Mouse (Mus musculus) brain, embryonic 18.5 days (tissue): ENCODE results near the gene Apc2.

Experiments used
- DNase-seq: peaks from one replicate; pipeline ENCODE4 v3.0.0-alpha.2; 2012; ENCODE audit warnings: low read depth, low spot score

The Apc2 gene

GRCm38 (mm10) chr10:80321014-80321669 lies 25.4 kb downstream of the Apc2 start:
- DNase-seq: no peak

- DNase-seq: no peak
Measured at GRCm38 (mm10) chr10:80321670-80322581, 26.1 kb downstream of the Apc2 start.

DNA sequence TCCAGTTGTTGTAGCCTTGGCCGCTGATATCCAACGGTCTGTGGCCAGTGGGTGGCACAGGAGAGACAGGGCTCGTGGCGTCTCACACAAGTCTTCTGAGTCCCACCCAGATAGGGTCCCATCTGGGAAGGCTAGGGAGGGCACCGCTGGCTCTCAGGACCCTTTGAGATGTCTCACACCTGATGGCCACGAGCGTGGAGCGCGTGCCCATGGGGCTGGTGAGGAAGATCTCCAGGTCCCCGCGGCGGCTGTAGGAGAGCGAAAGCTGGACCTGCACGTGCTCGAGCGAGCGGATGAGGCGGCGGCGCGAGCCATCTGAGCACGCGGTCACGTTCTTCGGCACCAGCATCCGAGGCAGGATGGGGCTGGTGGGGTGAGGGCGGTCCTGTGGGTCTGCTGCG lies 27.0 kb downstream of the Apc2 start:
- no peak for DNase-seq

DNA sequence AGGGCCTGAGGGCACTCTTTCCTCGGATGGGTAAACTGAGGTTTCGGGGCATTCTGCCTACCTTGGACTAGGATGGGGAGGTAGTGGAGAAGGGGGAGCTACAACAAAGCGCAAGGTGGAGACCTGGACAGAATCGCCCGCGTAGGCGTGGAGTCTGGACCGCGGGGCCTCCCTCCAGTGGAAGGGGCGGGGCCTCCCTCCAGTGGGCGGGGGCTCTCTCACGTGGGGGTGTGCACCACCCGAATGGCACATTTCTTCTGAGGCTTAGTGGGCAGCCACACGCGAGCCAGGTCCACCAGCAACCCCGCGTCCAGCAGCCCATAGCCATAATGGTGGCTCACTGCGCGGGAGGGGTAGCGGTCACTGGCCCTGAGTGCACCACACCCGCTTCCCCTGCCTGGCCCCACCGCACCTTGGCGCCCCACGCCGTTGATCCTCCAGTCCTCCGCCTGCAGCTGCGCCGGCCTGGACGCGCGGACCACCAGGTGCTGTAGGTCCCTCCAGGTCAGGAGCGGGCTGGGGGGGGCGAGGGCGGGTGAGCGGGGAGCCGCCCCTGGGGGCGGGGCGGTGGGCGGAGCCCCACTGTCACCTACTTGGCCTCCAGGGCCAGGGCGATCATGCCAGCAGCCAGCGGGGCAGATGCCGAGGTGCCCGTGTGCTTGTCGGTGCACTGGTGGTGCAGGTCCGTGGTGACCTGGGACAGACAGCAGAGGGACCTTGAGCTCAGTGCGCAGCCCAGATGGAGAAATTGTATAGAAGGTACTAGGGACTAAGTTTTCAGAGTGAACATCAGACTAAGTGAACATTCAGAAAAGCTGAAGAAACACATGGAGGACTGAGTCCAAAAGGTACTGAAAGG lies 27.7 kb downstream of the Apc2 start:
- DNase-seq: no peak

DNA sequence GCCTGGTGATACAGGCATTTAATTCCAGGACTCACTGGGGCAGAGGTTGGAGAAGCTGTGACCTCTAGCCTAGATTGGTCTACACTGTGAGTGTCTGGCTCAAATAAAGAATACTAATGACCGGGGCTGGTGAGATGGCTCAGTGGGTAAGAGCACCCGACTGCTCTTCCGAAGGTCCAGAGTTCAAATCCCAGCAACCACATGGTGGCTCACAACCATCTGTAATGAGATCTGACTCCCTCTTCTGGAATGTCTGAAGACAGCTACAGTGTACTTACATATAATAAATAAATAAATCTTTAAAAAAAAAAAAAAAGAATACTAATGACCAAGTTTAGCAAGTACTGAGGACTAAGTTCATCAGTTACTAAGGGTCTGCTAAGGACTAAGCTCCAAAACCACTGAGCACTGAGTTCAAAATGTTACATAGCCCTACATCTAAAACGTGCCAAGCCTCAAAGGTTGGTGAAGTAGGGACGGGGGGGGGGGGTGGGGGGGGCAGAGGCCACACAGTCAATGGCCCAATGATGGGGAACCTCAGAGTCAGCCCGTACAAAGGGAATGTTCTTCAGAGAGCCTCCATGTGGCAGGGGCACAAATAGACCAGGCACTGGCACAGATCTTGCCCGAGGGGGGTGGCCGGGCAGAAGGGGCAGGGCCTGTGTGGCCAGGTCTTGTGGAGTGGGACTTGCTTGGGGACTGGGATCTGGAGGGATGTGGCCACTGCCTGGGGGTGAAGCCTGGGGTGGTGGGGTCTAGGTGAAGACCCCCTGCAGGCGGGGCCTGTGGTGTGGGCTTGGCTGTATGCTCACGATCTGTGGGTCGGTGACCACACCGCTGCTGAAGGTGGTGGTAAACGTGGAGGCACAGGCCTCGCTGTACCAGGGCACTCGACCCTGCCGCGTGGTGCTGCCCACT lies 28.6 kb downstream of the Apc2 start:
- DNase-seq: no peak

DNA sequence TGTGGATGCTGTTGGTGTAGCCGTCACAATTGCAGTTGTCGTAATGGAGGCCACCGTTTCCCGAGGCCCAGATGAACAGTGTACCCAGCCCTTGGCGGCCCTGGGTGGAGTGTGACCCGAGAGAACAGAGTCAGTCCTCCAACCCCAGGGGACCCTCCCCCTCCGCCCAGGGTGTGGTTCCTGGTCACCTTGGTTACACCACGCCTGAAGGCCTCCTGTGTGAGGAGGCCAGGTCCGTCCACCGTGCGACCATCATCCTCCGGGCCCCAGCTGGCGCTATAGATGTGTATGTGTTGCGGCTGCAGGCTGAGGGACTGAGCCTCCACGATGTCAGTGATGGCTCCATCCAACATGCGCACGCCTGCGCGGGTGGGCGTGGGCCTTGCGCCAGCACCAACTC lies 29.3 kb downstream of the Apc2 start:
- no peak for DNase-seq

- peak; percentile 90 for DNase-seq
Measured at GRCm38 (mm10) chr10:80329273-80330081, 33.7 kb downstream of the Apc2 start, which contains the start of the genes Pcsk4 and Reep6. Gene Pcsk4, minus strand, starts transcription at chr10:80329498. Gene Reep6, plus strand, starts transcription at chr10:80329953.

DNA sequence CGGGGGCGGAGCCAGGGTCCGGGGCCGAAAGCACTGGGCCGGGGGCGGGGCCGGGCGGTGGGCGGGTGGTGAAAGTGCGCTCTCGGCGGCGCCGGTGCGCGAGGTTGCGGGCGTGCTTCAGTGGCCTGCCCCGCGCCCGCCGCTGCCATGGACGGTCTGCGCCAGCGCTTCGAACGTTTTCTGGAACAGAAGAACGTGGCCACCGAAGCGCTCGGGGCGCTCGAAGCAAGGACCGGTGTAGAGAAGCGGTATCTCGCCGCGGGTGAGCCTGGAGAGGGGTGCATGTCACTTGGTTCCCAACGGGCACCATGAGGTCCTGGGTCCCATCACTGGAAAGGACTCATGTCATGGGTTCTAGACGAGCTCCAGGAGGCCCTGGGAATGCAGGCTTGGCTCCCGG lies 34.3 kb downstream of the Apc2 start:
- no peak for DNase-seq

- no peak for DNase-seq
Measured at GRCm38 (mm10) chr10:80330888-80331287, 35.1 kb downstream of the Apc2 start.

DNA sequence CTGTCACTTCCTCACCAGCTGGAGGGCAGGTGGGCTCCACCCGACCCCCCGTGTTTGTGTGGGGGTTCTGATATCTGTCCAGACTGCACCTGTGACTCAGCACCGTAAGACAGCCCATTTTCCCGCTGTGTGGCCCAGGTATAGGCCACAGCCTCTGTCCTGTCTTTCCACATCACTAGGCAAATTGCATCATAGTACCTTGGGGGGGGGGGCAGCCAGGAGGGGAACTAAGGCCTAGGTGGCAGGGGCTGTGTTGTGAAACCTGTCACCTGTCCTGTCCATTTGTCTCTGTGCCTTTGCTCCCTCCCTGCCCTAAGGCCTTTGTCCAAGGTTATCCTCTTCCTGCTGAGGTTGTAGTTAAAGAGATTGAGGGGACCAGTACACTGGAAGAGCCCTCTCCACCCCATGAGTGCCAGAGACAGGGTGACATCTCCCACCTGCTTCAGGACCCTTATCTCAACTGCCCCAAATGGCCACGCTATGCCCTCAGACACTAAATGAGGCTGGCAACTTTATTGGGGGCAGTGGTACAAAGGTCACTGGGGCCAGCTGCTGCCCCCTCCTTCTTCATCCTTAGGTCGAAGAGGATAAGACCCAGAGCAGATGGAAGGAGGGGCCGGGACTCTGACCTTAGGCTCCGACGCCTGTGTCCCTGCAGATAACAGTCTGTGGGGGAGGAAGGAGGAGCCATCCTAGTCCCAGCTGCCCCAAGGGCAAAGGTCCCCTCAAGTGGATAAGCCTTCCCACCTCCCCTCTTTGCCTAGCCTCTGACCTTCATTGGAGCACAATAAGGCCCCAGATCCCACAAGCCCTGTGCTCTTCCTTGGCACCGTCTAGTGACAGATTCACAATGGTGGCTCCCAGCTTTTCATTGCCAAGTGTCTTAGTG lies 36.1 kb downstream of the Apc2 start:
- DNase-seq: no peak

DNA sequence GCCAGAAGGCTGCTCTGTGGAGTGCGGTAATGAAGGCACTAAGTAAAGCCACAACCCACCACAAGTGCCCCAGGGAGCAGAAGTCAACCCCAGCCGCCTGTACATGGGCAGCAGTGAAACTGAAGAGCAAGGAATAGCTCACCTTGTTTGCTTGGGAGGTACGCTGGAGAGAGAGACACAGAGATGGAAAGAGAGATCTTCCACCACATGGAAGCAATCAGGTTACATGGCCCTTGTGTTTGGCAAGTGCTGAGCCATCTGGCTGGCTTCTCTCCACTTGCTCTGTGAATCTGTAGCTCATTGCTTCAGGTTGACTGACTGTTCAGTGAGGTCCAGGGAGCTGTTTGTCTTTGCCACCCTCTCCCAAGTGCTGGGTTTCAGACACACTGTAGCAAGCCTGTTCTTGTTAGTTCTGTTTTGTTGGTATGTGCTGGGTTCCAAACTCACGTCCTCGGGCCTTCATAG lies 36.8 kb downstream of the Apc2 start:
- no peak for DNase-seq

DNA sequence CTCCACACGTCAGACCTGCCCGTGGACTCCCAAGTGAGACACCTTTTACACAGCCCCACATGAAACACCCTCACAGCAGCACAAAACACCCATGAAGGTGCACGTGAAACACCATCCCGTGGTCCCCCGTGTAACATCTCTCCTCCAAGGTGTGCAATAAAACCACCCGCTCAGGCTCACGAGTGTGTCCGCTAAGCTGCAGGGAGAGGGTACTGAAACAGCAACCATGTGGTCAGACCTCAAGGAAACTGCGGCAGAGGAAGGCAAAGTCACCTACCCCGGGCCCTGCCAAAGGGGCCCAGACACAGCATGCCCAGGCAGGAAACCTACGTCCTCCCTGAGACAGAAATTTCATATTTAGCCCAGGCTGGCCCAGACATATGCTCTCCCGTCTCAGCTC lies 40.5 kb downstream of the Apc2 start:
- DNase-seq: no peak

DNA sequence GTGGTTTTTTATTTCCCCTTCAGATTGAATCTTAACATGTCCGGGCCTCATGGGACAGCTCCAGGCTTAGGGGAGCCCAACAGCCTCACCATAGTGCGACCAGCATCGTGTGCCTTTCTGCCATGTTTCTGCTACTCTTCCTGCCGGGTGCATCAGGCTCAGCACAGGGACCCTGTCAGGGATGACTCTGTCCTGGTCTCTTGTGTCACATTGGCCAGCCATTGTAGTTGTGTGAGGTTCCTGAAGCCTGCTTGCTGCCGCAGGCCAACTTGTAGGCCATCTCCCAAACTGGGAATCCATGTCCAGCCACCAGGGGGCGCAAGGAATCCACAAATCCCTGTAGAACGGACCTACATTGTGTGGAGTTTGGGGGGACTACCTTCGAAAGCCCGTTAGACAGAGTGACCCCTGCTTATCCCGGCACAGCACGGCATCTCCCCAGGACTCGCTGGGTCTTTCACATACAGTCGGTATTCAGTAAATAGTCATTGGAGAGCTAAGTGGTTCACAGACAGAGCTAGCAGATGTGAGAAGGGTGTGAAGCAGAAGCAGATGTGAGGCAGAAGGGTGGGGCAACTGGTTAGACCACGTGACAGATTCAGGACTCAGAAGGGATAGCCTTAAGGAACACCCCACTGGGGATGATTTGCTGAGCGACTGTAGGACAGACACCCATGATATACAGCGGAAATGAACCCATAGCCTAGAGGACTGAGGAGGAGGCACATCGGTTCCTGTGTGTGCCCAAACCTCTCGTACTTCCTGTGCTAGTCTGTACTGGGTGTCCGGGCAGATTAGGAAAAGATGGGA lies 44.4 kb downstream of the Apc2 start:
- DNase-seq: no peak

DNA sequence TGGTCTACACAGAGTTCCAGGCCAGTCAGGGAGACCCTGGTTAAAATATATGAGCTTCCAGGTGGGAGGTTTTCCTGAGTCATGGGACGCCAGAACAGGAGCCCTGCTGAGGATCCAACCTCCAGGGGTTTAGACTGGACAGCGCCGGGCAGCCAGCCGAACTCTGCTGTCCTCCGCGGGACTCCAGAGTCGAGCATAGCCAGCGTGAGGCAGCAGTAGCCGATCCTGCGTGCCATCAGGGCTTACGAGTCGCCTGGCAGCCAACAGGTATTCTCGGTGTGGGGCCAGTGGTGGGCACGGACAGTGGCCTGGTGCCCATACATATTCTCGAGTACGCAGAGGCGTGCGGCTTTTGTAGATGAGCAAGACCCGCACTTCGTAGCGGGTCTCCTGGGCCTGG lies 45.2 kb downstream of the Apc2 start:
- no peak for DNase-seq

GRCm38 (mm10) chr10:80341491-80342304 lies 45.9 kb downstream of the Apc2 start:
- no peak for DNase-seq

DNA sequence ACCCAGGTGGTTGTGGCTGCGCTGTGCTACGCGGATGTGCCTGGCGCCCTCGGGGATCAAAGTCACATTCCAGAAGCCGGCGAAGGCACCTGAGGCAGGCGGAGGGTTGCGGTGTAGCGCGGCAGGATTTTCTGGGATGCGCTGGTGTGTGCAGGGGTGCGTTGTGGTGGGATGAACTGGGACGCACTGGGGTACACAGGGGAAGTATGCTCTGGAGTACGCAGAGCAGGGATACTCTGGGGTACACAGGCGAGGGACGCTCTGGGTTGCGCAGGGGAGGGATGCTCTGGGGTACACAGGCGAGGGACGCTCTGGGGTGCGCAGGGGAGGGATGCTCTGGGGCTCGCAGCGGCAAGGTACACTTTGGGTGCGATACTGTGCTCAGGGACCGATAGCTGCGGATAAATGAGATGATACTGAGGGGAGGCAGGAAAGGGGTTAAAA lies 46.5 kb downstream of the Apc2 start:
- DNase-seq: no peak
